Mouse (Mus musculus): ENCODE results near the gene Qpctl. TPM values are rescaled to one million over a fixed set of nuclear protein-coding genes. Genes with fewer than 3 reads are reported as not detected.

Gene Qpctl
- polyA plus RNA-seq, 1 experiment from 2014 or later, result 4.1 TPM

MicroRNA genes within 50 kb of the gene (microRNA counts, 519-probe panel; counts per million panel counts)
- microRNA mmu-miR-330, result not detected

Small RNAs within 50 kb of the gene (microRNA-seq; reads per million reads assigned to microRNA genes)
- gene Mir330, result 167 reads per million, percentile 58 among the genes with 10 or more reads in this experiment

Other genes with a start within 250 kb of the Qpctl start
- gene Ccdc61, start 238.9 kb downstream of the Qpctl start, polyA plus RNA-seq (2015; fragmentation: Nextera tagmentation; extraction: Ambion mirVana), result 8.4 and 11.1 TPM in 2 replicates
- 0.06 TPM in 2 replicates for gene Nova2, start 223.4 kb downstream of the Qpctl start, polyA plus RNA-seq (2015; fragmentation: Nextera tagmentation; extraction: Ambion mirVana)
- gene Nanos2, start 161.9 kb downstream of the Qpctl start, polyA plus RNA-seq (2015; fragmentation: Nextera tagmentation; extraction: Ambion mirVana), result not detected in 2 replicates
- 0.15 and 0.55 TPM in 2 replicates for gene Mypop, start 158.0 kb downstream of the Qpctl start, polyA plus RNA-seq (2015; fragmentation: Nextera tagmentation; extraction: Ambion mirVana)
- 8.2 and 9.9 TPM in 2 replicates for gene Irf2bp1, start 145.2 kb downstream of the Qpctl start, polyA plus RNA-seq (2015; fragmentation: Nextera tagmentation; extraction: Ambion mirVana)
- gene Foxa3, start 125.8 kb downstream of the Qpctl start, polyA plus RNA-seq (2015; fragmentation: Nextera tagmentation; extraction: Ambion mirVana), result 45.8 and 52.1 TPM in 2 replicates
- 14.6 and 15.4 TPM in 2 replicates for gene Sympk, start 124.9 kb downstream of the Qpctl start, polyA plus RNA-seq (2015; fragmentation: Nextera tagmentation; extraction: Ambion mirVana)
- gene Rsph6a, start 94.6 kb downstream of the Qpctl start, polyA plus RNA-seq (2015; fragmentation: Nextera tagmentation; extraction: Ambion mirVana), result not detected in 2 replicates
- gene Dmwd, start 73.1 kb downstream of the Qpctl start, polyA plus RNA-seq (2015; fragmentation: Nextera tagmentation; extraction: Ambion mirVana), result 3.6 and 5.4 TPM in 2 replicates
- gene Dmpk, start 65.4 kb downstream of the Qpctl start, polyA plus RNA-seq (2015; fragmentation: Nextera tagmentation; extraction: Ambion mirVana), result 13.9 and 15.8 TPM in 2 replicates
- gene Six5, start 54.7 kb downstream of the Qpctl start, polyA plus RNA-seq (2015; fragmentation: Nextera tagmentation; extraction: Ambion mirVana), result 0.90 and 1.2 TPM in 2 replicates
- 0.14 and 0.17 TPM in 2 replicates for gene Gm4969, start 30.9 kb downstream of the Qpctl start, polyA plus RNA-seq (2015; fragmentation: Nextera tagmentation; extraction: Ambion mirVana)
- gene Fbxo46, start 29.4 kb downstream of the Qpctl start, polyA plus RNA-seq (2015; fragmentation: Nextera tagmentation; extraction: Ambion mirVana), result 5.1 TPM in 2 replicates
- gene Snrpd2, start 431 bp upstream of the Qpctl start, polyA plus RNA-seq (2015; fragmentation: Nextera tagmentation; extraction: Ambion mirVana), result 52.8 and 55.6 TPM in 2 replicates
- gene Gipr, start 16.8 kb upstream of the Qpctl start, polyA plus RNA-seq (2015; fragmentation: Nextera tagmentation; extraction: Ambion mirVana), result 0.36 and 1.0 TPM in 2 replicates
- gene Eml2, start 27.1 kb upstream of the Qpctl start, polyA plus RNA-seq (2015; fragmentation: Nextera tagmentation; extraction: Ambion mirVana), result 3.9 and 4.2 TPM in 2 replicates
- 0.50 TPM in 2 replicates for gene Gpr4, start 63.2 kb upstream of the Qpctl start, polyA plus RNA-seq (2015; fragmentation: Nextera tagmentation; extraction: Ambion mirVana)
- gene Opa3, start 79.0 kb upstream of the Qpctl start, polyA plus RNA-seq (2015; fragmentation: Nextera tagmentation; extraction: Ambion mirVana), result 15.3 and 16.0 TPM in 2 replicates
- 41.2 and 42.4 TPM in 2 replicates for gene Vasp, start 122.5 kb upstream of the Qpctl start, polyA plus RNA-seq (2015; fragmentation: Nextera tagmentation; extraction: Ambion mirVana)
- 0.05 TPM in 1 of 2 replicates, not detected in the other for gene Ppm1n, start 130.8 kb upstream of the Qpctl start, polyA plus RNA-seq (2015; fragmentation: Nextera tagmentation; extraction: Ambion mirVana)
- 3.9 and 5.2 TPM in 2 replicates for gene Rtn2, start 133.3 kb upstream of the Qpctl start, polyA plus RNA-seq (2015; fragmentation: Nextera tagmentation; extraction: Ambion mirVana)
- gene Fosb, start 160.8 kb upstream of the Qpctl start, polyA plus RNA-seq (2015; fragmentation: Nextera tagmentation; extraction: Ambion mirVana), result 0.03 TPM in 1 of 2 replicates, not detected in the other
- gene Ercc1, start 195.5 kb upstream of the Qpctl start, polyA plus RNA-seq (2015; fragmentation: Nextera tagmentation; extraction: Ambion mirVana), result 14.0 and 14.5 TPM in 2 replicates
- gene Cd3eap, start 210.2 kb upstream of the Qpctl start, polyA plus RNA-seq (2015; fragmentation: Nextera tagmentation; extraction: Ambion mirVana), result 7.9 and 8.1 TPM in 2 replicates
- 0.94 and 1.5 TPM in 2 replicates for gene Ppp1r13l, start 210.5 kb upstream of the Qpctl start, polyA plus RNA-seq (2015; fragmentation: Nextera tagmentation; extraction: Ambion mirVana)
- gene Ercc2, start 232.7 kb upstream of the Qpctl start, polyA plus RNA-seq (2015; fragmentation: Nextera tagmentation; extraction: Ambion mirVana), result 6.2 and 7.5 TPM in 2 replicates